Mouse (Mus musculus) testis, adult 2 months (tissue): ENCODE measurements around the gene Nr1h3.
A peak's percentile ranks its signal among the peaks of the same experiment; 100 is the strongest.

ENCODE experiments used
- CTCF ChIP-seq: fragments of 200-500 bp; IDR thresholded peaks from 2 replicates; pipeline ENCODE4 v1.5.1; 2012; ENCODE audit warnings: low read depth, mild to moderate bottlenecking, inconsistent platforms, low read length, moderate library complexity; ENCODE audit not compliant: control insufficient read depth, insufficient read depth, insufficient replicate concordance
- POLR2A ChIP-seq: fragments of 200-500 bp; IDR thresholded peaks from 2 replicates; pipeline ENCODE4 v1.6.1; 2012; ENCODE audit warnings: low read depth, mild to moderate bottlenecking, inconsistent platforms, low read length, moderate library complexity; ENCODE audit not compliant: control insufficient read depth

GRCm38 (mm10) chr2:91194624-91195332, 7.9 kb downstream of the Nr1h3 start:
- peak; percentile 61; the same call in 1 of the 2 replicates for TF ChIP-seq CTCF
- TF ChIP-seq POLR2A = no peak
